Mouse (Mus musculus) intestine, postnatal 0 days (tissue): ENCODE data around the gene Grid1. TPM values are rescaled to one million over a fixed set of nuclear protein-coding genes. Genes with fewer than 3 reads are reported as not detected.

ENCODE experiments used
- ATAC-seq: fragments of 200-750 bp; cut with Nextera tagmentation; 2 replicates; pipeline ENCODE4 v1.8.0; 2017; ENCODE audit warnings: mild to moderate bottlenecking, moderate TSS enrichment, moderate library complexity
- H3K27ac ChIP-seq: fragments of 300-500 bp; sonication (generic); 2 replicates; pipeline ENCODE4 v1.5.1; 2014; ENCODE audit warnings: mild to moderate bottlenecking, low read depth, low read length, moderate library complexity
- H3K27me3 ChIP-seq: fragments of 300-500 bp; sonication (generic); replicated peaks from 2 replicates; pipeline ENCODE4 v1.6.1; 2014; ENCODE audit warnings: low read length, mixed read lengths; ENCODE audit not compliant: control insufficient read depth, insufficient read depth
- H3K36me3 ChIP-seq: fragments of 300-500 bp; sonication (generic); 2 replicates; pipeline ENCODE4 v1.6.1; 2014; ENCODE audit warnings: mild to moderate bottlenecking, moderate library complexity; ENCODE audit not compliant: control insufficient read depth, insufficient read depth
- H3K4me1 ChIP-seq: fragments of 300-500 bp; sonication (generic); replicated peaks from 2 replicates; pipeline ENCODE4 v1.6.1; 2014; ENCODE audit warnings: antibody characterized with exemption, low read length, mixed read lengths; ENCODE audit not compliant: control insufficient read depth, insufficient read depth
- H3K4me2 ChIP-seq: fragments of 300-500 bp; sonication (generic); replicated peaks from 2 replicates; pipeline ENCODE4 v1.6.1; 2014; ENCODE audit warnings: low read depth, mild to moderate bottlenecking, moderate library complexity
- H3K4me3 ChIP-seq: fragments of 300-500 bp; sonication (generic); 2 replicates; pipeline ENCODE4 v1.5.1; 2014; ENCODE audit warnings: low read depth, low read length
- H3K9ac ChIP-seq: fragments of 300-500 bp; sonication (generic); 2 replicates; pipeline ENCODE4 v1.6.1; 2014; ENCODE audit warnings: mild to moderate bottlenecking, low read depth, low read length
- H3K9me3 ChIP-seq: fragments of 300-500 bp; sonication (generic); 2 replicates; pipeline ENCODE4 v1.6.1; 2016; ENCODE audit warnings: mixed run types; ENCODE audit not compliant: control insufficient read depth
- CTCF ChIP-seq: sonication (generic); IDR thresholded peaks from 2 replicates; pipeline ENCODE4 v1.5.1; 2016; ENCODE audit warnings: low read depth, mild to moderate bottlenecking, control low read depth, antibody characterized with exemption, moderate library complexity
- WGBS: fragments of 180-500 bp; shearing (Covaris S2); extraction: QIAGEN DNeasy Blood & Tissue Kit; methylation state at CpG from one replicate; pipeline ENCODE4 v1.1.7; 2014; 5-methylcytosine and 5-hydroxymethylcytosine counted together
- polyA plus RNA-seq: library from polyadenylated mRNA; unstranded; fragments of >200 nt; fragmentation: Nextera tagmentation; extraction: Ambion mirVana; gene quantifications from 2 replicates; pipeline ENCODE4 v1.2.1, GENCODE M21; 2015

Grid1 gene
- polyA plus RNA-seq, 1 experiment from 2014 or later, result 0.12 TPM

DNA sequence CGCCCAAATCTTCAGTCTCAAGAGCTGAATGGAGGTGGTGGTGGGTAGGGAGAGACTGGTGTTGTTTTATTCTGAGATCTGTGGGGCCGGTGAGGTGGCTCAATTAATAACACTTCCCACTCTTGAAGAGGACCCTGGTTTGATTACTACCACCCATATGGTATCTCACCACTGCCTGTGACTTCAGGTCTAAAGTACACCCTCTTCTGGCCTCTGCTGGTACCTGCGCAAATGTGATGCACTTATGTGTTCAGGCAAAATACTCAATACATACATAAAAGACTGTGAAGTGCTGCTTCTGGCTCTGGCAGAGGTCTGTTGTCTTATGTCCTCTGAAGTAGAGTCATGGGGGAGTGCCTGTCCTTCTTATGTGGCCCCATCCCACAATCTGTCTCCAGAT, 4.3 kb downstream of the Grid1 start:
- Histone ChIP-seq H3K4me1 (no peaks in the 10 kb centered on the region), H3K27me3 (peaks cover 45% of the 10 kb centered on the region), H3K36me3 (no peaks in the 10 kb centered on the region), H3K4me3 (no peak overlapping the region), H3K9ac (no peak overlapping the region), H3K4me2 (no peak overlapping the region), H3K27ac (no peak overlapping the region), H3K9me3 (no peaks in the 10 kb centered on the region)
- ATAC-seq, result no peak
- WGBS, result 83% methylated on average over 3 of the region's 3 CpGs
- no peak for TF ChIP-seq CTCF

DNA sequence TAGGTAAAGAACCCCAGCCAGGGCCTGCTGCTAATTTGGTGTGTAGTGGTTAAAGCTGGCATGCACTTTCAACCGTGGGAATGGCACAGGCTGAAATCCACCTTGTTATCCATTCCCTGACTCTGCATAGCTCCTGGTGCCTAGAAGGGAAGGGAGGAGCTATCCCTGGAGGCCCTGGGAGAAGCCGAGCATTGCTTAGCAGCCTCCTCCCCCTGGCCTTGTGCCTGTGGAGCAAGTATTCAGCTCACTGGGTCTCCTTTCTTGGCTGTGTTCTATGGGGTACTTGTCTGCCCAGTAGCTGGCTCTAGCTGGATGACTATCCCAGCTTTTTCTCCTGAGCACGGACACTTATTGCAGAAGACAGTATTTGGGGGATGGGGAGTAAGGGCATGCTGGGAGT, 6.0 kb downstream of the Grid1 start:
- no peak overlapping the region for H3K9ac ChIP-seq
- peaks cover 28% of the 10 kb centered on the region for H3K27me3 ChIP-seq
- H3K4me3 ChIP-seq, result no peak overlapping the region
- no peaks in the 10 kb centered on the region for H3K36me3 ChIP-seq
- no peak overlapping the region for H3K4me2 ChIP-seq
- no peaks in the 10 kb centered on the region for H3K9me3 ChIP-seq
- no peak overlapping the region for H3K27ac ChIP-seq
- WGBS, result 34% methylated on average over 3 of the region's 3 CpGs
- TF ChIP-seq CTCF, result no peak
- no peaks in the 10 kb centered on the region for H3K4me1 ChIP-seq
- no peak for ATAC-seq

GRCm38 (mm10) chr14:34829831-34830230, 9.9 kb downstream of the Grid1 start:
- Histone ChIP-seq H3K27ac (no peak overlapping the region), H3K27me3 (no peaks in the 10 kb centered on the region), H3K4me2 (no peak overlapping the region), H3K4me3 (no peak overlapping the region), H3K4me1 (no peaks in the 10 kb centered on the region), H3K9me3 (no peaks in the 10 kb centered on the region), H3K9ac (no peak overlapping the region), H3K36me3 (no peaks in the 10 kb centered on the region)
- no peak for TF ChIP-seq CTCF
- no peak for ATAC-seq
- WGBS, result 58% methylated on average over 6 of the region's 6 CpGs

GRCm38 (mm10) chr14:34837145-34837544, 17.2 kb downstream of the Grid1 start:
- no peaks in the 10 kb centered on the region for H3K27me3 ChIP-seq
- no peak overlapping the region for H3K27ac ChIP-seq
- H3K9me3 ChIP-seq, result no peaks in the 10 kb centered on the region
- no peaks in the 10 kb centered on the region for H3K36me3 ChIP-seq
- ATAC-seq, result no peak
- H3K4me2 ChIP-seq, result no peak overlapping the region
- TF ChIP-seq CTCF, result no peak
- no peak overlapping the region for H3K4me3 ChIP-seq
- no peaks in the 10 kb centered on the region for H3K4me1 ChIP-seq
- WGBS, result 78% methylated on average over 3 of the region's 3 CpGs
- no peak overlapping the region for H3K9ac ChIP-seq

GRCm38 (mm10) chr14:34838999-34839398, 19.1 kb downstream of the Grid1 start:
- H3K36me3 ChIP-seq, result no peaks in the 10 kb centered on the region
- no peak for TF ChIP-seq CTCF

DNA sequence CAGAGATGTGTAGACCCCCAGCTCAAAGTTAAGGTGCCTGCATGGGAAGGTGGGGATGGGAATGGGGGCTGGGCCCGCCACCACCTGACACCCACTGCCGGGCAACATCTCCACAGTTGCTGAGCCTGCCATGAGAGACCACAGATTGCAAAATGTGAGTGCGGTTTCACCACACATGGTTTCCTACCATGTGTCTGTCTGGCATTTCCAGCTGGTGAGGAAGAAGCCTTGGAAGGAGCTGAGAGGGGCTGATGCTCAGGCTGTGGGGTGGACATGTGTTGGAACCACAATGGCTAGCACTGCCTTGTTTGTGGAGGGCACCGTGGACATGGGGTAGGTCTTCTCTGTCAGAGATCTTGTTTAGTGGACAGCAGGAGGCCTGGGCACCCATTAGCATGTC, 20.0 kb downstream of the Grid1 start:
- H3K4me3 ChIP-seq, result no peak overlapping the region
- H3K27ac ChIP-seq, result no peak overlapping the region
- no peaks in the 10 kb centered on the region for H3K9me3 ChIP-seq
- H3K4me1 ChIP-seq, result no peaks in the 10 kb centered on the region
- no peaks in the 10 kb centered on the region for H3K36me3 ChIP-seq
- H3K4me2 ChIP-seq, result no peak overlapping the region
- no peak for ATAC-seq
- H3K27me3 ChIP-seq, result no peaks in the 10 kb centered on the region
- 90% methylated on average over 4 of the region's 4 CpGs for WGBS
- no peak for TF ChIP-seq CTCF
- no peak overlapping the region for H3K9ac ChIP-seq

More at GRCm38 (mm10) chr14:34838999-34839398, 19.1 kb downstream of the Grid1 start:
- no peaks in the 10 kb centered on the region for H3K4me1 ChIP-seq
- no peak overlapping the region for H3K27ac ChIP-seq
- no peak overlapping the region for H3K4me3 ChIP-seq
- H3K27me3 ChIP-seq, result no peaks in the 10 kb centered on the region
- 57% methylated on average over 6 of the region's 6 CpGs for WGBS
- H3K4me2 ChIP-seq, result no peak overlapping the region
- H3K9ac ChIP-seq, result no peak overlapping the region
- no peak for ATAC-seq
- H3K9me3 ChIP-seq, result no peaks in the 10 kb centered on the region

GRCm38 (mm10) chr14:34843579-34843978, 23.7 kb downstream of the Grid1 start:
- H3K27ac ChIP-seq, result no peak overlapping the region
- TF ChIP-seq CTCF, result no peak
- 76% methylated on average over 5 of the region's 5 CpGs for WGBS
- ATAC-seq, result no peak
- H3K9ac ChIP-seq, result no peak overlapping the region
- no peaks in the 10 kb centered on the region for H3K4me1 ChIP-seq
- no peak overlapping the region for H3K4me2 ChIP-seq
- no peak overlapping the region for H3K4me3 ChIP-seq
- H3K27me3 ChIP-seq, result no peaks in the 10 kb centered on the region
- no peaks in the 10 kb centered on the region for H3K36me3 ChIP-seq
- no peaks in the 10 kb centered on the region for H3K9me3 ChIP-seq
